Mouse (Mus musculus) neural tube, embryonic 15.5 days (tissue): ENCODE data around the gene Mthfsd. TPM values are rescaled to one million over a fixed set of nuclear protein-coding genes. Genes with fewer than 3 reads are reported as not detected.

Experiments used
- ATAC-seq: fragments of 200-750 bp; cut with Nextera tagmentation; 2 replicates; pipeline ENCODE4 v1.8.0; 2017; ENCODE audit warnings: mild to moderate bottlenecking, moderate TSS enrichment, moderate library complexity; ENCODE audit not compliant: low FRiP score
- H3K27ac ChIP-seq: fragments of 300-500 bp; sonication (generic); replicated peaks from 2 replicates; pipeline ENCODE4 v1.5.1; 2015; ENCODE audit warnings: mild to moderate bottlenecking, inconsistent platforms
- H3K27me3 ChIP-seq: fragments of 300-500 bp; sonication (generic); replicated peaks from 2 replicates; pipeline ENCODE4 v1.6.1; 2015; ENCODE audit warnings: inconsistent platforms
- H3K36me3 ChIP-seq: fragments of 300-500 bp; sonication (generic); 2 replicates; pipeline ENCODE4 v1.6.1; 2015; ENCODE audit warnings: inconsistent platforms
- H3K4me1 ChIP-seq: fragments of 300-500 bp; sonication (generic); 2 replicates; pipeline ENCODE4 v1.6.1; 2015; ENCODE audit warnings: inconsistent platforms
- H3K4me2 ChIP-seq: fragments of 300-500 bp; sonication (generic); 2 replicates; pipeline ENCODE4 v1.6.1; 2015; ENCODE audit warnings: inconsistent platforms, mild to moderate bottlenecking, moderate library complexity
- H3K4me3 ChIP-seq: fragments of 300-500 bp; sonication (generic); replicated peaks from 2 replicates; pipeline ENCODE4 v1.5.1; 2015; ENCODE audit warnings: mild to moderate bottlenecking, inconsistent platforms
- H3K9ac ChIP-seq: fragments of 300-500 bp; sonication (generic); replicated peaks from 2 replicates; pipeline ENCODE4 v1.6.1; 2015; ENCODE audit warnings: mild to moderate bottlenecking, inconsistent platforms
- H3K9me3 ChIP-seq: fragments of 300-500 bp; sonication (generic); replicated peaks from 2 replicates; pipeline ENCODE4 v1.6.1; 2016; ENCODE audit warnings: inconsistent platforms
- WGBS: fragments of 180-500 bp; shearing (Covaris S2); methylation state at CpG from one replicate; pipeline ENCODE4 v1.1.7; 2015; ENCODE audit warnings: mixed read lengths; 5-methylcytosine and 5-hydroxymethylcytosine counted together
- polyA plus RNA-seq: library from polyadenylated mRNA; unstranded; fragments of >200 nt; fragmentation: Nextera tagmentation; extraction: Ambion mirVana; gene quantifications from 2 replicates; pipeline ENCODE4 v1.2.1, GENCODE M21; 2015

The Mthfsd gene
- polyA plus RNA-seq, 1 experiment from 2014 or later = 50.6 TPM

- H3K9me3 ChIP-seq = no peaks in the 10 kb centered on the region
- H3K36me3 ChIP-seq = no peaks in the 10 kb centered on the region
- no peak for ATAC-seq
- peaks cover 23% of the 10 kb centered on the region for H3K4me1 ChIP-seq
- H3K4me2 ChIP-seq = peak overlapping the region; percentile 36
- no peak overlapping the region for H3K27ac ChIP-seq
- 2% methylated on average over 55 of the region's 55 CpGs for WGBS
- no peak overlapping the region for H3K9ac ChIP-seq
- peak overlapping the region; percentile 8; the same call in 1 of the 2 replicates for H3K4me3 ChIP-seq
- peaks cover 92% of the 10 kb centered on the region for H3K27me3 ChIP-seq
These were observed 20.5 kb upstream of the Mthfsd start for GRCm38 (mm10) chr8:121128531-121129264.

- no peak for ATAC-seq
- peaks cover 23% of the 10 kb centered on the region for H3K4me1 ChIP-seq
- H3K4me2 ChIP-seq = peak within 1 kb of the TSS; percentile 36
- H3K27me3 ChIP-seq = peaks cover 95% of the 10 kb centered on the region
- WGBS = 1% methylated on average over 43 of the region's 43 CpGs
- peak within 1 kb of the TSS; percentile 15; the same call in 1 of the 2 replicates for H3K4me3 ChIP-seq
- no peaks in the 10 kb centered on the region for H3K36me3 ChIP-seq
- H3K9ac ChIP-seq = no peak within 1 kb of the TSS
- no peak within 1 kb of the TSS for H3K27ac ChIP-seq
- H3K9me3 ChIP-seq = no peaks in the 10 kb centered on the region
These were observed 19.7 kb upstream of the Mthfsd start, which contains the start of gene Foxl1 for GRCm38 (mm10) chr8:121127756-121128375. Foxl1 (plus strand) TSS chr8:121127940.

GRCm38 (mm10) chr8:121127291-121127701 lies 19.1 kb upstream of the Mthfsd start:
- no peak for ATAC-seq
- H3K27me3 ChIP-seq = peaks cover 95% of the 10 kb centered on the region
- no peaks in the 10 kb centered on the region for H3K9me3 ChIP-seq
- no peak overlapping the region for H3K4me3 ChIP-seq
- H3K4me2 ChIP-seq = no peak overlapping the region
- 3% methylated on average over 11 of the region's 11 CpGs for WGBS
- H3K9ac ChIP-seq = no peak overlapping the region
- H3K4me1 ChIP-seq = peaks cover 23% of the 10 kb centered on the region
- no peaks in the 10 kb centered on the region for H3K36me3 ChIP-seq
- H3K27ac ChIP-seq = no peak overlapping the region

GRCm38 (mm10) chr8:121126694-121127093 lies 18.5 kb upstream of the Mthfsd start:
- WGBS = under 1% methylated on average over 6 of the region's 6 CpGs
- Histone ChIP-seq H3K36me3 (no peaks in the 10 kb centered on the region), H3K4me1 (peaks cover 23% of the 10 kb centered on the region), H3K27ac (no peak overlapping the region), H3K27me3 (peaks cover 95% of the 10 kb centered on the region), H3K9ac (no peak overlapping the region), H3K4me2 (no peak overlapping the region), H3K4me3 (no peak overlapping the region), H3K9me3 (no peaks in the 10 kb centered on the region)
- ATAC-seq = no peak

GRCm38 (mm10) chr8:121126191-121126590 lies 18.0 kb upstream of the Mthfsd start:
- WGBS = 1% methylated on average over 6 of the region's 6 CpGs
- no peak for ATAC-seq
- Histone ChIP-seq H3K9ac (no peak overlapping the region), H3K9me3 (no peaks in the 10 kb centered on the region), H3K4me1 (peaks cover 23% of the 10 kb centered on the region), H3K27ac (no peak overlapping the region), H3K4me2 (no peak overlapping the region; the same call in 1 of the 2 replicates), H3K36me3 (no peaks in the 10 kb centered on the region), H3K4me3 (no peak overlapping the region), H3K27me3 (peaks cover 97% of the 10 kb centered on the region)

GRCm38 (mm10) chr8:121125311-121125876 lies 17.2 kb upstream of the Mthfsd start:
- Histone ChIP-seq H3K36me3 (no peaks in the 10 kb centered on the region), H3K9ac (no peak overlapping the region), H3K27ac (0 out of 2 replicates have a peak overlapping the region, but pooled peaks have one; percentile 45), H3K27me3 (peaks cover 97% of the 10 kb centered on the region), H3K4me1 (peaks cover 23% of the 10 kb centered on the region), H3K4me2 (peak overlapping the region; percentile 47), H3K9me3 (no peaks in the 10 kb centered on the region), H3K4me3 (peak overlapping the region; percentile 9; the same call in 1 of the 2 replicates)
- under 1% methylated on average over 36 of the region's 36 CpGs for WGBS
- ATAC-seq = peak; percentile 53; the same call in 1 of the 2 replicates

- Histone ChIP-seq H3K27me3 (peaks cover 97% of the 10 kb centered on the region), H3K4me2 (peak overlapping the region; percentile 47), H3K9me3 (no peaks in the 10 kb centered on the region), H3K27ac (no peak overlapping the region), H3K36me3 (no peaks in the 10 kb centered on the region), H3K4me1 (peaks cover 23% of the 10 kb centered on the region), H3K9ac (no peak overlapping the region), H3K4me3 (no peak overlapping the region)
- WGBS = 3% methylated on average over 17 of the region's 17 CpGs
- 0 out of 2 replicates have a peak, but pooled peaks have one; percentile 24 for ATAC-seq
These were observed 16.5 kb upstream of the Mthfsd start for GRCm38 (mm10) chr8:121124547-121125239.

GRCm38 (mm10) chr8:121123113-121123512 lies 14.9 kb upstream of the Mthfsd start:
- 42% methylated on average over 2 of the region's 2 CpGs for WGBS
- no peak overlapping the region for H3K4me3 ChIP-seq
- ATAC-seq = no peak
- no peak overlapping the region for H3K4me2 ChIP-seq
- no peak overlapping the region for H3K9ac ChIP-seq
- peaks cover 14% of the 10 kb centered on the region for H3K4me1 ChIP-seq
- no peaks in the 10 kb centered on the region for H3K36me3 ChIP-seq
- H3K27me3 ChIP-seq = peaks cover 95% of the 10 kb centered on the region
- H3K9me3 ChIP-seq = no peaks in the 10 kb centered on the region
- no peak overlapping the region for H3K27ac ChIP-seq

GRCm38 (mm10) chr8:121122368-121122767 lies 14.2 kb upstream of the Mthfsd start:
- no peak overlapping the region for H3K4me2 ChIP-seq
- 8% methylated on average over 7 of the region's 7 CpGs for WGBS

GRCm38 (mm10) chr8:121121704-121122103 lies 13.5 kb upstream of the Mthfsd start:
- Histone ChIP-seq H3K27me3 (peaks cover 98% of the 10 kb centered on the region), H3K9me3 (no peaks in the 10 kb centered on the region), H3K4me2 (no peak overlapping the region), H3K36me3 (no peaks in the 10 kb centered on the region), H3K9ac (no peak overlapping the region), H3K4me1 (peaks cover 16% of the 10 kb centered on the region), H3K27ac (no peak overlapping the region), H3K4me3 (no peak overlapping the region)
- ATAC-seq = no peak
- WGBS = 6% methylated on average over 8 of the region's 8 CpGs

More at GRCm38 (mm10) chr8:121122368-121122767, 14.2 kb upstream of the Mthfsd start:
- H3K27ac ChIP-seq = no peak overlapping the region
- peaks cover 98% of the 10 kb centered on the region for H3K27me3 ChIP-seq
- ATAC-seq = no peak
- H3K4me3 ChIP-seq = no peak overlapping the region
- H3K9ac ChIP-seq = no peak overlapping the region
- no peaks in the 10 kb centered on the region for H3K9me3 ChIP-seq
- H3K4me1 ChIP-seq = peaks cover 14% of the 10 kb centered on the region
- no peaks in the 10 kb centered on the region for H3K36me3 ChIP-seq
